Mouse (Mus musculus) spleen, adult 12 weeks (tissue): ENCODE measurements around the gene Fbxo24.

ENCODE experiments used
- DNase-seq: peaks from one replicate; pipeline ENCODE4 v3.0.0; 2022; ENCODE audit warnings: low spot score

The Fbxo24 gene

GRCm38 (mm10) chr5:137600619-137601364, 28.0 kb downstream of the Fbxo24 start, which contains the start of gene Mospd3:
Mospd3 (minus strand) TSS chr5:137601058.
- peak; percentile 97 for DNase-seq

- DNase-seq, result no peak
Measured at GRCm38 (mm10) chr5:137600281-137600618, 28.6 kb downstream of the Fbxo24 start.

- no peak for DNase-seq
Measured at GRCm38 (mm10) chr5:137599600-137599999, 29.2 kb downstream of the Fbxo24 start.

GRCm38 (mm10) chr5:137598100-137598826, 30.5 kb downstream of the Fbxo24 start:
- DNase-seq, result no peak

- no peak for DNase-seq
Measured at GRCm38 (mm10) chr5:137597625-137598024, 31.2 kb downstream of the Fbxo24 start.

- no peak for DNase-seq
Measured at GRCm38 (mm10) chr5:137596601-137597261, 32.1 kb downstream of the Fbxo24 start.

- DNase-seq, result no peak
Measured at GRCm38 (mm10) chr5:137595921-137596320, 32.9 kb downstream of the Fbxo24 start.

GRCm38 (mm10) chr5:137590507-137590906, 38.3 kb downstream of the Fbxo24 start:
- DNase-seq, result no peak

- peak; percentile 26 for DNase-seq
Measured at GRCm38 (mm10) chr5:137584976-137585375, 43.8 kb downstream of the Fbxo24 start.

GRCm38 (mm10) chr5:137583670-137584169, 45.1 kb downstream of the Fbxo24 start:
- DNase-seq, result no peak

- no peak for DNase-seq
Measured at GRCm38 (mm10) chr5:137582702-137583101, 46.1 kb downstream of the Fbxo24 start.

GRCm38 (mm10) chr5:137580246-137580645, 48.6 kb downstream of the Fbxo24 start:
- no peak for DNase-seq

GRCm38 (mm10) chr5:137574470-137574901, 54.3 kb downstream of the Fbxo24 start:
- DNase-seq, result no peak

- peak; percentile 46 for DNase-seq
Measured at GRCm38 (mm10) chr5:137570691-137571586, 57.9 kb downstream of the Fbxo24 start.

- DNase-seq, result no peak
Measured at GRCm38 (mm10) chr5:137570181-137570580, 58.6 kb downstream of the Fbxo24 start.

GRCm38 (mm10) chr5:137569665-137570064, 59.1 kb downstream of the Fbxo24 start, which contains the start of gene Tfr2:
Tfr2 (plus strand) TSS chr5:137569840.
- DNase-seq, result peak; percentile 87

- no peak for DNase-seq
Measured at GRCm38 (mm10) chr5:137569031-137569430, 59.8 kb downstream of the Fbxo24 start.

- no peak for DNase-seq
Measured at GRCm38 (mm10) chr5:137568223-137568798, 60.5 kb downstream of the Fbxo24 start.

GRCm38 (mm10) chr5:137566416-137566815, 62.4 kb downstream of the Fbxo24 start:
- no peak for DNase-seq

- no peak for DNase-seq
Measured at GRCm38 (mm10) chr5:137565744-137566143, 63.1 kb downstream of the Fbxo24 start.

- no peak for DNase-seq
Measured at GRCm38 (mm10) chr5:137562965-137563364, 65.8 kb downstream of the Fbxo24 start.
